In the genomic region with DNA sequence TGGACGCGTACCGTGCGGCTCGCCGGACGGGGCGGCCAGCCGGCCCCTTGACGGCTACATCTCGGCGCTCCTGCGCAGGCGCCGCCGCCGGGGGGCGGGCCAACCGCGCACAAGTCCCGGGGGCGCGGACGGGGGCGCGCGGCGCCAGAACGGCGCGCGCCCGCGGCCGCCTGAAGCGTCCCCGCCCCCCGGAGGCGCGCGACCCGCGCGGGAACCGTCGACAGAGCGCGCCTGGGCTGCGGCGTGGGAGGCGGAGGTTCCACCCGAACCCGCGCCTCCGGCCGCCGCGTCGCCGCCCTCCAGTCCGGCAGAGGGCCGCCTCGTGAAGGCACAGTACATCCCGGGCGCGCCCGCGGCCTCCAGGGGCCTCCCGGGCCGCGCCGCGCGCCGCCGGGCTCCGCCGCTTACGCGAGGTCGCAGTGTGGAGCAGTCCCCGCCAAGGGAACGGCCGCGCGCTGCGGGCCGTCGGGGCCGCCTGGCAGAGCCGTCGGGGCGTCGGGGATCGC, we compare ENCODE assay signal across 8 mouse cellular contexts. TPM values are rescaled to one million over a fixed set of nuclear protein-coding genes. Genes with fewer than 3 reads are reported as not detected.
DNase-seq lines count a peak whose midpoint lies in the region; ATAC-seq and TF ChIP-seq lines count a peak whose summit lies in the region.

No protein-coding gene starts in this region.

- 61% methylated on average over 95 of the region's 95 CpGs for WGBS in heart, adult 2 months
- WGBS in liver, embryonic 15.5 days (ENCODE audit: insufficient replicate concordance), result 12% methylated on average over 82 of the region's 95 CpGs

- H3K27ac ChIP-seq in heart, adult 2 months, result no peak overlapping the region
- H3K27ac ChIP-seq in liver, embryonic 15.5 days (replicated peaks), result no peak overlapping the region

- H3K36me3 ChIP-seq in heart, adult 2 months (ENCODE audit: control insufficient read depth, insufficient read depth, low read length), result no peaks in the 10 kb centered on the region
- peaks cover 21% of the 10 kb centered on the region for H3K36me3 ChIP-seq in E14TG2a.4 (ENCODE audit: insufficient read depth, low read length)
- H3K36me3 ChIP-seq in liver, embryonic 15.5 days (replicated peaks), result 0 out of 2 replicates have a peak, but pooled peaks cover 6% of the 10 kb centered on the region

- no peaks in the 10 kb centered on the region for H3K9me3 ChIP-seq in E14TG2a.4 (ENCODE audit: low read length)
- H3K9me3 ChIP-seq in liver, embryonic 15.5 days (replicated peaks), result peaks cover 14% of the 10 kb centered on the region

- no peak for TF ChIP-seq POLR2A in heart, adult 2 months (IDR thresholded peaks at IDR 0.05; ENCODE audit: insufficient read depth, low read depth, low read length)

- H3K4me1 ChIP-seq in heart, adult 2 months (ENCODE audit: control insufficient read depth, insufficient read depth, low read length), result peaks cover 3% of the 10 kb centered on the region
- H3K4me1 ChIP-seq in E14TG2a.4 (replicated peaks; ENCODE audit: low read depth, low read length), result peaks cover 82% of the 10 kb centered on the region
- peaks cover 12% of the 10 kb centered on the region for H3K4me1 ChIP-seq in liver, embryonic 15.5 days (replicated peaks)

- TF ChIP-seq CTCF in heart, adult 2 months (IDR thresholded peaks at IDR 0.05), result no peak
- TF ChIP-seq CTCF in E14TG2a.4 (conservative IDR thresholded peaks at IDR 0.05; ENCODE audit: low read length), result no peak

- H3K79me2 ChIP-seq in heart, adult 2 months (replicated peaks; ENCODE audit: control insufficient read depth, insufficient read depth, low read length), result no peaks in the 10 kb centered on the region

- peak overlapping the region; percentile 48 for H3K4me2 ChIP-seq in liver, embryonic 15.5 days

- H3K4me3 ChIP-seq in heart, adult 2 months, result no peak overlapping the region
- H3K4me3 ChIP-seq in E14TG2a.4 (replicated peaks; ENCODE audit: low read length), result peak overlapping the region; percentile 76
- H3K4me3 ChIP-seq in liver, embryonic 15.5 days (replicated peaks), result peak overlapping the region; percentile 36

- intact Hi-C loops in heart, adult 2 months (cut with DNase I), result no loop called here
- intact Hi-C loops in heart, postnatal 25 days (cut with DNase I), result no loop called here

- peak; percentile 24; the same call in 1 of the 2 replicates for ATAC-seq in granulocyte monocyte progenitor cell, adult 5-6 weeks (replicated peaks; ENCODE audit: poor library complexity, severe bottlenecking)
- peak; percentile 5; the same call in 1 of the 2 replicates for ATAC-seq in liver, embryonic 15.5 days (ENCODE audit: insufficient read depth)

- TF ChIP-seq EP300 in heart, adult 2 months (IDR thresholded peaks at IDR 0.05; ENCODE audit: insufficient read depth, low read depth, low read length), result no peak

- H3K9ac ChIP-seq in heart, adult 2 months (ENCODE audit: low read depth, low read length), result 0 out of 2 replicates have a peak overlapping the region, but pooled peaks have one; percentile 28
- no peak overlapping the region for H3K9ac ChIP-seq in liver, embryonic 15.5 days

- DNase-seq in heart, adult 2 months, result no peak
- no peak for DNase-seq in heart, postnatal 25 days (ENCODE audit: low spot score)
- no peak for DNase-seq in layer of hippocampus, postnatal 36 days
- no peak for DNase-seq in adrenal gland, postnatal 14 days
- no peak for DNase-seq in cerebellum, adult 18-20 months

- H3K27me3 ChIP-seq in heart, adult 2 months (ENCODE audit: control insufficient read depth, insufficient read depth, low read length), result no peaks in the 10 kb centered on the region
- H3K27me3 ChIP-seq in E14TG2a.4 (ENCODE audit: insufficient read depth, low read length), result peaks cover 13% of the 10 kb centered on the region
- peaks cover 98% of the 10 kb centered on the region for H3K27me3 ChIP-seq in liver, embryonic 15.5 days

RNA-seq across cellular contexts. Expression of a gene that starts 6.3 kb away (rescaled TPM):
- total RNA-seq in heart, adult 2 months (2021), result 1 to 10 TPM in 1 of 2 experiments, under 1 TPM in 1; 0.47 to 1.6 TPM
- polyA plus RNA-seq in heart, adult 2 months (2012; rRNA removed), result 7.4 and 13.1 TPM in 2 replicates
- total RNA-seq in heart, postnatal 25 days (2021), result under 1 TPM; 0.45 to 0.86 TPM
- total RNA-seq in granulocyte monocyte progenitor cell, adult 5-6 weeks (2014; fragmentation: Nextera tagmentation), result not detected in 2 replicates
- total RNA-seq in granulocyte monocyte progenitor cell, adult 5-6 weeks (2017), result 0.26 and 0.62 TPM in 2 replicates
- polyA plus RNA-seq in liver, embryonic 15.5 days (2015; fragmentation: Nextera tagmentation; extraction: Ambion mirVana), result 0.13 TPM in 2 replicates
- 1 to 10 TPM; 2.4 to 2.7 TPM for total RNA-seq in layer of hippocampus, postnatal 36 days (2021)
- total RNA-seq in adrenal gland, postnatal 14 days (2021), result 0.59 and 0.60 TPM in 2 replicates

RNA-seq across cellular contexts. Expression of a gene that starts 10.2 kb away (rescaled TPM):
- total RNA-seq in heart, adult 2 months (2021), result 10 to 100 TPM in 1 of 2 experiments, 1 to 10 TPM in 1; 8.6 to 12.1 TPM
- polyA plus RNA-seq in heart, adult 2 months (2012; rRNA removed), result 19.6 and 20.0 TPM in 2 replicates
- total RNA-seq in heart, postnatal 25 days (2021), result 10 to 100 TPM; 15.2 to 17.4 TPM
- total RNA-seq in granulocyte monocyte progenitor cell, adult 5-6 weeks (2014; fragmentation: Nextera tagmentation), result not detected in 2 replicates
- total RNA-seq in granulocyte monocyte progenitor cell, adult 5-6 weeks (2017), result 0.31 and 0.69 TPM in 2 replicates
- 0.14 and 0.17 TPM in 2 replicates for polyA plus RNA-seq in liver, embryonic 15.5 days (2015; fragmentation: Nextera tagmentation; extraction: Ambion mirVana)
- 100 to 1,000 TPM; 146 to 149 TPM for total RNA-seq in layer of hippocampus, postnatal 36 days (2021)
- total RNA-seq in adrenal gland, postnatal 14 days (2021), result 2.6 and 4.1 TPM in 2 replicates

RNA-seq across cellular contexts. Expression of a gene that starts 21.0 kb away (rescaled TPM):
- total RNA-seq in heart, adult 2 months (2021), result 1 to 10 TPM; 1.9 to 2.9 TPM
- 5.2 and 7.4 TPM in 2 replicates for polyA plus RNA-seq in heart, adult 2 months (2012; rRNA removed)
- total RNA-seq in heart, postnatal 25 days (2021), result 1 to 10 TPM; 2.1 to 3.1 TPM
- total RNA-seq in granulocyte monocyte progenitor cell, adult 5-6 weeks (2014; fragmentation: Nextera tagmentation), result 1.1 and 1.2 TPM in 2 replicates
- total RNA-seq in granulocyte monocyte progenitor cell, adult 5-6 weeks (2017), result 2.2 and 2.6 TPM in 2 replicates
- 1.2 TPM in 2 replicates for polyA plus RNA-seq in liver, embryonic 15.5 days (2015; fragmentation: Nextera tagmentation; extraction: Ambion mirVana)
- not detected for total RNA-seq in layer of hippocampus, postnatal 36 days (2021)
- 1.2 and 2.6 TPM in 2 replicates for total RNA-seq in adrenal gland, postnatal 14 days (2021)

RNA-seq across cellular contexts. Expression of a gene that starts 38.6 kb away (rescaled TPM):
- 100 to 1,000 TPM; 168 to 175 TPM for total RNA-seq in heart, adult 2 months (2021)
- 163 and 206 TPM in 2 replicates for polyA plus RNA-seq in heart, adult 2 months (2012; rRNA removed)
- total RNA-seq in heart, postnatal 25 days (2021), result 100 to 1,000 TPM; 196 to 203 TPM
- 188 and 246 TPM in 2 replicates for total RNA-seq in granulocyte monocyte progenitor cell, adult 5-6 weeks (2014; fragmentation: Nextera tagmentation)
- 463 and 465 TPM in 2 replicates for total RNA-seq in granulocyte monocyte progenitor cell, adult 5-6 weeks (2017)
- polyA plus RNA-seq in liver, embryonic 15.5 days (2015; fragmentation: Nextera tagmentation; extraction: Ambion mirVana), result 79.0 and 83.9 TPM in 2 replicates
- total RNA-seq in layer of hippocampus, postnatal 36 days (2021), result 1,000 to 10,000 TPM; 2,055 to 2,361 TPM
- 222 and 231 TPM in 2 replicates for total RNA-seq in adrenal gland, postnatal 14 days (2021)

RNA-seq across cellular contexts. Expression of a gene that starts 42.6 kb away (rescaled TPM):
- 10 to 100 TPM; 15.3 to 19.9 TPM for total RNA-seq in heart, adult 2 months (2021)
- polyA plus RNA-seq in heart, adult 2 months (2012; rRNA removed), result 24.5 and 26.2 TPM in 2 replicates
- 10 to 100 TPM; 18.0 to 22.9 TPM for total RNA-seq in heart, postnatal 25 days (2021)
- total RNA-seq in granulocyte monocyte progenitor cell, adult 5-6 weeks (2014; fragmentation: Nextera tagmentation), result 9.6 and 14.6 TPM in 2 replicates
- 3.4 and 11.9 TPM in 2 replicates for total RNA-seq in granulocyte monocyte progenitor cell, adult 5-6 weeks (2017)
- 3.2 and 3.8 TPM in 2 replicates for polyA plus RNA-seq in liver, embryonic 15.5 days (2015; fragmentation: Nextera tagmentation; extraction: Ambion mirVana)
- 1 to 10 TPM; 5.8 to 8.2 TPM for total RNA-seq in layer of hippocampus, postnatal 36 days (2021)
- total RNA-seq in adrenal gland, postnatal 14 days (2021), result 25.0 and 35.4 TPM in 2 replicates

Comparison
In these comparisons a context has a peak if more than half of its experiments do, and no peak if none do; other contexts are left out.
1. RNA of a gene that starts 10.2 kb away (total RNA-seq): 146 to 149 TPM in layer of hippocampus, postnatal 36 days; 15.2 to 17.4 TPM in heart, postnatal 25 days, 8.6 to 12.1 TPM in heart, adult 2 months, 2.6 to 4.1 TPM in adrenal gland, postnatal 14 days and 0.31 to 0.69 TPM in granulocyte monocyte progenitor cell, adult 5-6 weeks; every median in the first group is over 4 times any median in the second.